Mouse (Mus musculus) heart, postnatal 4 days (tissue): ENCODE results near the gene Slc4a5. TPM values are rescaled to one million over a fixed set of nuclear protein-coding genes. Genes with fewer than 3 reads are reported as not detected.

Experiments
- DNase-seq: peaks from one replicate; pipeline ENCODE4 v3.0.0; 2021
- total RNA-seq, 2 experiments: library from RNA; stranded (reverse); gene quantifications; 2 replicates each; pipeline ENCODE4 v1.2.3; 2021

Slc4a5 gene
- total RNA-seq, 2 experiments from 2014 or later, result 0.12 TPM; not detected in 1

DNA sequence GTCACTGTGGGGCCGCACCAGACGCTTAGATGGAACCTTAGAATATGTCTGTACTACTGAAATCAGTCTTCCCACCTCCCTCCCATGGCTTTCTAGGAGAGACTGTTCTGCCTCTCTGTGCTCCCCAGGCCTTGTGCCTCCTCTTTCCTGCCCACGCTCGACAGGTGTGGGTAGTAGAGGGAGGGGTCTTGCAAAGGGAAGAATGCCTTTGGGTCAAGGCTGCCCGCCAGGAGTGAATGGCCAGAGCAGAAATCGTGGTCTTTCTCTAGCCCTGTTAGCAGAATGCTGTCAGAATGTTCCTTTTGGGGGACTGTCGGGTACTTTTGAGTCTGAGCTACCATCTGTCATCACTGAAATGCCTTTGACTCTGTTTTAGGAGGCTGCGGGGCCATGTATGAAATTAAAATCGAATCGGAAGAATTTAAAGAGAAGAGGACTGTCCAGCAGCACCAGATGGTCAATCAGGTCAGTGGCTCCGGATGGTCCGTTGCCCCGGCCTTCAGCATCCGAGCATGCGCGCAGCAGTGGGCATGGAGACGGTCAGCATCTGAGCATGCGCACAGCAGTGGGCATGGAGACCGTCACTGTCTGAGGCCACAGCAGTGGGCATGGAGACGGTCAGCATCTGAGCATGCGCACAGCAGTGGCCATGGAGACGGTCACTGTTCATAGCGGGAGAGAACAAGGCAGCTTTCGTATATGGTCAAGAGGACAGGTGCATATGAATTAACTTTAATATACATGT is 133.2 kb downstream of the Slc4a5 start:
- no peak for DNase-seq

Other genes starting within 250 kb of the Slc4a5 start
- 1 to 10 TPM; 5.3 to 6.1 TPM for gene Dok1, start 186.4 kb upstream of the Slc4a5 start, total RNA-seq
- gene Loxl3, start 185.7 kb upstream of the Slc4a5 start, total RNA-seq, result 1 to 10 TPM; 4.7 to 6.0 TPM
- gene Aup1, start 165.3 kb upstream of the Slc4a5 start, total RNA-seq, result 10 to 100 TPM; 84.1 to 88.4 TPM
- 10 to 100 TPM; 42.6 to 43.5 TPM for gene Htra2, start 164.6 kb upstream of the Slc4a5 start, total RNA-seq
- gene Dqx1, start 162.0 kb upstream of the Slc4a5 start, total RNA-seq, result under 1 TPM; 0.59 to 0.62 TPM
- under 1 TPM in 1 of 2 experiments, not detected in 1; 0.20 TPM for gene Tlx2, start 149.5 kb upstream of the Slc4a5 start, total RNA-seq
- gene Pcgf1, start 142.0 kb upstream of the Slc4a5 start, total RNA-seq, result 10 to 100 TPM in 1 of 2 experiments, 1 to 10 TPM in 1; 7.2 to 10.2 TPM
- gene Lbx2, start 133.5 kb upstream of the Slc4a5 start, total RNA-seq, result under 1 TPM in 1 of 2 experiments, not detected in 1; 0.88 TPM
- 1 to 10 TPM; 2.4 to 3.0 TPM for gene Ccdc142, start 118.2 kb upstream of the Slc4a5 start, total RNA-seq
- gene Gm42688, start 118.2 kb upstream of the Slc4a5 start, total RNA-seq, result 1 to 10 TPM; 1.7 to 1.8 TPM
- 100 to 1,000 TPM; 105 to 120 TPM for gene Mrpl53, start 110.8 kb upstream of the Slc4a5 start, total RNA-seq
- gene Mogs, start 104.3 kb upstream of the Slc4a5 start, total RNA-seq, result 10 to 100 TPM; 11.3 to 12.3 TPM
- 10 to 100 TPM; 80.4 to 86.8 TPM for gene Wbp1, start 98.3 kb upstream of the Slc4a5 start, total RNA-seq
- 10 to 100 TPM; 14.9 to 17.4 TPM for gene Ino80b, start 94.4 kb upstream of the Slc4a5 start, total RNA-seq
- 10 to 100 TPM; 11.7 to 13.1 TPM for gene Rtkn, start 84.4 kb upstream of the Slc4a5 start, total RNA-seq
- 1 to 10 TPM; 1.6 to 1.8 TPM for gene Wdr54, start 63.4 kb upstream of the Slc4a5 start, total RNA-seq
- gene 1700003E16Rik, start 63.4 kb upstream of the Slc4a5 start, total RNA-seq, result under 1 TPM in 1 of 2 experiments, not detected in 1; 0.14 TPM
- 100 to 1,000 TPM; 122 to 123 TPM for gene Dctn1, start 53.9 kb upstream of the Slc4a5 start, total RNA-seq
- 10 to 100 TPM; 10.7 to 15.0 TPM for gene Mthfd2, start 106.1 kb downstream of the Slc4a5 start, total RNA-seq
- 10 to 100 TPM; 32.2 to 34.3 TPM for gene Mob1a, start 106.2 kb downstream of the Slc4a5 start, total RNA-seq
- gene Bola3, start 129.3 kb downstream of the Slc4a5 start, total RNA-seq, result 100 to 1,000 TPM; 232 to 238 TPM
- gene Tet3, start 239.3 kb downstream of the Slc4a5 start, total RNA-seq, result 10 to 100 TPM; 51.7 to 56.7 TPM